Mouse (Mus musculus): ENCODE measurements around the gene Chmp2a. TPM values are rescaled to one million over a fixed set of nuclear protein-coding genes. Genes with fewer than 3 reads are reported as not detected.

Chmp2a gene
- polyA plus RNA-seq, 2 experiments, result 151 to 164 TPM

DNA sequence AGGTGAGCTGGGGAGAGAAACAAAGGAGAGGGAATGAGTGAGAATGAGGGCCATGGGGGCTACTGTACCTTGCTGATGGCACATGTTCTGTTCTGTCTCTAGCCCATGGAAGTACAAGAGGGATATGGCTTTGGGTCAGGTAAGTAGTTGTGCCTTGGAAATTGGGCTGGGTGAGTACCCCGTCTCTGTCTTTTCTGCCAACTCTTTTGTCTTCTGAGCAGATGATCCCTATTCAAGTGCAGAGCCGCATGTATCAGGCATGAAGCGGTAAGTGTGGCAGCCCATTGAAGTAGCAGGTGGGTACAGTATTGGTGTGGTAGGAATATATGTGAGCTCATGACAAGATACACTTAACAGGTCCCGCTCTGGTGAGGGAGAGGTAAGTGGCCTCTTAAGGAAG is 5.6 kb downstream of the Chmp2a start:
- Histone ChIP-seq H3K9ac (ENCODE audit: low read depth, low read length, severe bottlenecking) (no peak overlapping the region), H3K4me3 (replicated peaks; ENCODE audit: low read length) (no peak overlapping the region), H3K4me1 (ENCODE audit: control insufficient read depth, insufficient read depth, low read length) (peaks cover 16% of the 10 kb centered on the region), H3K36me3 (ENCODE audit: control insufficient read depth, insufficient read depth, low read length) (peaks cover 82% of the 10 kb centered on the region), H3K9me3 (ENCODE audit: control insufficient read depth, low read length) (no peaks in the 10 kb centered on the region), H3K27me3 (ENCODE audit: control insufficient read depth, insufficient read depth, low read length) (no peaks in the 10 kb centered on the region), H3K4me2 (replicated peaks; ENCODE audit: low read depth, low read length, severe bottlenecking) (no peak overlapping the region), H3K27ac (replicated peaks; ENCODE audit: low read depth, low read length) (no peak overlapping the region)
- DNase-seq (ENCODE audit: low spot score) (no peak), ATAC-seq (ENCODE audit: low FRiP score, low read depth) (no peak)
- TF ChIP-seq POLR2A (IDR thresholded peaks at IDR 0.05; ENCODE audit: borderline replicate concordance, extremely low read depth, insufficient read depth, insufficient read length), result no peak
- 93% methylated on average over 4 of the region's 4 CpGs for WGBS

DNA sequence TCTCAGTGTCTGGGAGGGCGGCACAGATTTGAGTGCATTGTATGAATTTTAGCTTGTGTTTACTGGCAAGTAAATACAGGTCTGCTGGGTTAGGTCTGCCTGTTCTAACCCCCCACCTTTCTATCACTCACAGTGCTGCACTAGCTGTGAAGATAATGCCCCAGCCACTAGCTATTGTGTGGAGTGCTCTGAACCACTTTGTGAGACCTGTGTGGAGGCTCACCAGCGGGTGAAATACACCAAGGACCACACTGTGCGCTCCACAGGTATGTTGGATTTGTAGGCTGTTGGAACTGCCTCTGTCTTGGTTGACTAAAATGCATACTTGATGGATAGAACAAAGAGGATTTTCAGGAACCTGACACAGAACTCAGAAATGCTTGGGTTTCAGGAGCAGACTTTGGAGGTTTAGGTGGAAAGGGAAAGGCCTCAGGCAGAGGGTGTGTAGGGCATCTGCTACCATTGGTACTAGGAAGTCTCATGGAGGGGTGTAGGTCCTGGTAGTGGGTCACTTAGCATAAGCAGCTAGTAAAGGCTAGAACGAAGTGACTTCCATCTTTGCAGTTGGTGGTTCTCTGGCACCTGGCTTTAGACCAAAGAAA is 9.0 kb downstream of the Chmp2a start:
- no peak for DNase-seq (ENCODE audit: low spot score)
- peaks cover 52% of the 10 kb centered on the region for H3K36me3 ChIP-seq (ENCODE audit: control insufficient read depth, insufficient read depth, low read length)
- peak overlapping the region; percentile 98 for H3K4me2 ChIP-seq (replicated peaks; ENCODE audit: low read depth, low read length, severe bottlenecking)
- ATAC-seq (ENCODE audit: low FRiP score, low read depth), result no peak
- 0 out of 2 replicates have a peak overlapping the region, but pooled peaks have one; percentile 13 for H3K27ac ChIP-seq (replicated peaks; ENCODE audit: low read depth, low read length)
- H3K9me3 ChIP-seq (ENCODE audit: control insufficient read depth, low read length), result no peaks in the 10 kb centered on the region
- no peaks in the 10 kb centered on the region for H3K27me3 ChIP-seq (ENCODE audit: control insufficient read depth, insufficient read depth, low read length)
- H3K9ac ChIP-seq (ENCODE audit: low read depth, low read length, severe bottlenecking), result peak overlapping the region; percentile 98
- peak overlapping the region; percentile 99 for H3K4me3 ChIP-seq (replicated peaks; ENCODE audit: low read length)
- TF ChIP-seq POLR2A (IDR thresholded peaks at IDR 0.05; ENCODE audit: borderline replicate concordance, extremely low read depth, insufficient read depth, insufficient read length), result no peak
- 24% methylated on average over 4 of the region's 4 CpGs for WGBS
- peaks cover 14% of the 10 kb centered on the region for H3K4me1 ChIP-seq (ENCODE audit: control insufficient read depth, insufficient read depth, low read length)

DNA sequence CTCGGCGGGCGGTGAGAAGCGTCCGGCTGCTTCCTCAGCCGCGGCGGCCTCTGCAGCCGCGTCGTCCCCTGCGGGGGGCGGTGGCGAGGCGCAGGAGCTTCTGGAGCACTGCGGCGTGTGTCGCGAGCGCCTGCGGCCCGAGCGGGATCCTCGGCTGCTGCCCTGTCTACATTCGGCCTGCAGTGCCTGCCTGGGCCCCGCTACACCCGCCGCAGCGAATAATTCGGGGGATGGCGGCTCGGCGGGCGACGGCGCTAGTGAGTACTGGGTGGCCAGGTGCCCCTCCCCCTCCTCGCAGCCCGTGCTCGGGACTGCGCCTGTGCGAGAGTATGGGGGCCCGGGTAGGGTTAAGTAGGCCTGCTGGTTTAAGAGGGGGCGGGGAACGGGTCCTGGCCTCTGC is 9.8 kb downstream of the Chmp2a start:
- H3K4me3 ChIP-seq (replicated peaks; ENCODE audit: low read length), result peak overlapping the region; percentile 99
- peaks cover 44% of the 10 kb centered on the region for H3K36me3 ChIP-seq (ENCODE audit: control insufficient read depth, insufficient read depth, low read length)
- DNase-seq (ENCODE audit: low spot score) (peak; percentile 60), ATAC-seq (ENCODE audit: low FRiP score, low read depth) (peak; percentile 48)
- no peak for TF ChIP-seq POLR2A (IDR thresholded peaks at IDR 0.05; ENCODE audit: borderline replicate concordance, extremely low read depth, insufficient read depth, insufficient read length)
- 1% methylated on average over 20 of the region's 44 CpGs for WGBS
- no peaks in the 10 kb centered on the region for H3K9me3 ChIP-seq (ENCODE audit: control insufficient read depth, low read length)
- peaks cover 14% of the 10 kb centered on the region for H3K4me1 ChIP-seq (ENCODE audit: control insufficient read depth, insufficient read depth, low read length)
- H3K27ac ChIP-seq (replicated peaks; ENCODE audit: low read depth, low read length), result peak overlapping the region; percentile 99
- no peaks in the 10 kb centered on the region for H3K27me3 ChIP-seq (ENCODE audit: control insufficient read depth, insufficient read depth, low read length)
- peak overlapping the region; percentile 98 for H3K9ac ChIP-seq (ENCODE audit: low read depth, low read length, severe bottlenecking)
- H3K4me2 ChIP-seq (replicated peaks; ENCODE audit: low read depth, low read length, severe bottlenecking), result peak overlapping the region; percentile 98

DNA sequence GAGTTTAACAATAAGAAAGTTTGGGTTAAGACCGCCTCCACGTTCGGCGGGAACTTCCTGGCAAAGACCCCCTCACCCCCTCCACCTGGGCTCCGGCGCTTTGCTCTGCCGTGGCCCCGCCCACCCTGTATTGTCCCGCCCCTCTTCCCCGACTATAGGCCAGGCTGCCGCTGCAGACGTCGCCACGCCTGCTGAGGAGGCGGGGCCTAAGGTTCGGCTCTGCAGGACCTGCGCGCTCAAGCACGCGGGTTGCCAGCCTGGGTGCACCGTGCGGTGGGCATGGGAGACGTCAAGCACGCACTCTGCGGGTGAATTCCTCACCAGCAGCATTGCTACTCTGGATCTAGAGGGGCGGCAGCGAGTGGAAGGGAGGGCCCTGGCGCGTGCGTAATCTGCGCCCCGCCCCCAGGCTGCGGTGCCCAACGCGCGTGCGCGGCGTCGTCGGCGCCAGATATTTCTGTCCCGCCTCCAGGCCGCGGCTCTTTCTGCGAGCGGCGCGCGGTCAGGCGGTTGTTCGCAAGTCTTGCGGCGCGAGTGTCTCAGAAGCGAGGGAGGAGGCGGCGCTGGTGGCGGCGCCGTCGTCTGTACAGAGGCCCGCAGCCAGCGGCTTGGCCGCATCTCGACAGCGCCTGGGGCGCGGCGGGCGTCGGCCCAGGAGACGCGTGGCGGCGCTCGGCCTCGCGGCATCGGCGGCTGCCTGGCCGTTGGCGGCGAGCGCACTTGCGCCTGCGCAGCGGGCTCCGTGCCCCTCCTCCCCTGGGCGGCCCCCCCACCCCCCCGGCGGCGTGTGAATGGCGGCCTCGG is 10.5 kb downstream of the Chmp2a start:
- no peaks in the 10 kb centered on the region for H3K27me3 ChIP-seq (ENCODE audit: control insufficient read depth, insufficient read depth, low read length)
- peak overlapping the region; percentile 99 for H3K27ac ChIP-seq (replicated peaks; ENCODE audit: low read depth, low read length)
- under 1% methylated on average over 53 of the region's 95 CpGs for WGBS
- H3K4me2 ChIP-seq (replicated peaks; ENCODE audit: low read depth, low read length, severe bottlenecking), result peak overlapping the region; percentile 98
- H3K9me3 ChIP-seq (ENCODE audit: control insufficient read depth, low read length), result no peaks in the 10 kb centered on the region
- peaks cover 14% of the 10 kb centered on the region for H3K4me1 ChIP-seq (ENCODE audit: control insufficient read depth, insufficient read depth, low read length)
- H3K4me3 ChIP-seq (replicated peaks; ENCODE audit: low read length), result peak overlapping the region; percentile 99
- peak; percentile 87 for ATAC-seq (ENCODE audit: low FRiP score, low read depth)
- H3K9ac ChIP-seq (ENCODE audit: low read depth, low read length, severe bottlenecking), result peak overlapping the region; percentile 98
- peaks cover 37% of the 10 kb centered on the region for H3K36me3 ChIP-seq (ENCODE audit: control insufficient read depth, insufficient read depth, low read length)
- peak; percentile 97; the same call in 1 of the 2 replicates for TF ChIP-seq POLR2A (IDR thresholded peaks at IDR 0.05; ENCODE audit: borderline replicate concordance, extremely low read depth, insufficient read depth, insufficient read length)
- DNase-seq (ENCODE audit: low spot score), result peak; percentile 94

DNA sequence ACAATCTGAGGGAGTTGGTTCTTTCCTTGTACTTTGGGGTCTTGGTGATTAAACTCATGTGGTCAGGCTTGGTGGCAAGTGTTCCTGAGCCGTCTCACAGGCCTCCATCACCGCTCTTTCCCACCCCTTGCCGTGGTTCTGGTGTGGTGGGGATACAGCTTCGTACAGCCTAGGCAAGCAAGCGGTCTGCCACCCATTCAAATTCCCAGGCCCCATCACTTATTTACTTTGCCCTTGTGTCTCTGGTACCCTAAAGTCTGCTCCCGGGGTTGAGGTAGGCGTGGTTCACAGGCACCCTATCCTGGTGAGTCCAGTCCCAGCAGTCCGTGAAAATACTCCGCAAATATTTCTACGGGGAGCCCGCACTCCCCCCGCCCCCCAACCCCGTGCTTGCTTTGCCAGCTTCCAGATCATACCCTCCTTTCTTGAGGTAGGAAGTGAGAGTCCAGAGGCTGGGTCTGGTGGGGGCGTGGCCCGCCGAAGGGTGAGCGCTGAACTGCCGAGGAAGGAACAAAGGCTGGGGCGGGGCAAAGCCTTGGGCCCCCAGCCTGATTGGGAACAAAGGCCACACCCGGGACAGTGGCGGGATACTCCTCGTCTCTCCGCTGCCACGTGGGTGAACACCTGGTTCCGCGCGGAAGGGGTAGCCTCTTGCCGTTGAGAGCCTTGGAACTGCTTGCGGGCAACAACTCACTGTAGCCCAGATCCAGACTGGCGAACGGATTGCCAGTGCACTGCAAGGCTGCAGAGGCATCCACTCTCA is 11.7 kb downstream of the Chmp2a start:
- 2% methylated on average over 31 of the region's 31 CpGs for WGBS

More for the DNA sequence above, 11.7 kb downstream of the Chmp2a start:
- Histone ChIP-seq H3K4me2 (replicated peaks; ENCODE audit: low read depth, low read length, severe bottlenecking) (peak overlapping the region; percentile 98), H3K27ac (replicated peaks; ENCODE audit: low read depth, low read length) (peak overlapping the region; percentile 99), H3K27me3 (ENCODE audit: control insufficient read depth, insufficient read depth, low read length) (no peaks in the 10 kb centered on the region), H3K36me3 (ENCODE audit: control insufficient read depth, insufficient read depth, low read length) (peaks cover 25% of the 10 kb centered on the region), H3K4me3 (replicated peaks; ENCODE audit: low read length) (peak overlapping the region; percentile 99), H3K9ac (ENCODE audit: low read depth, low read length, severe bottlenecking) (peak overlapping the region; percentile 98), H3K4me1 (ENCODE audit: control insufficient read depth, insufficient read depth, low read length) (peaks cover 14% of the 10 kb centered on the region), H3K9me3 (ENCODE audit: control insufficient read depth, low read length) (no peaks in the 10 kb centered on the region)
- DNase-seq (ENCODE audit: low spot score), result peak; percentile 88
- ATAC-seq (ENCODE audit: low FRiP score, low read depth), result peak; percentile 69
- no peak for TF ChIP-seq POLR2A (IDR thresholded peaks at IDR 0.05; ENCODE audit: borderline replicate concordance, extremely low read depth, insufficient read depth, insufficient read length)

Data from limb, embryonic 14.5 days (tissue).